Mouse (Mus musculus) embryonic fibroblast, embryonic 13.5 days (primary cell): ENCODE measurements around the gene B230217C12Rik.

ENCODE experiments used
- CTCF ChIP-seq: IDR thresholded peaks from 2 replicates; pipeline ENCODE4 v1.5.1; 2011; ENCODE audit warnings: mild to moderate bottlenecking, control low read depth, low read length, moderate library complexity, borderline replicate concordance; ENCODE audit not compliant: insufficient read depth
- POLR2A ChIP-seq: IDR thresholded peaks from 2 replicates; pipeline ENCODE4 v1.6.1; 2011; ENCODE audit warnings: low read depth, mild to moderate bottlenecking, control low read depth, low read length, moderate library complexity

- TF ChIP-seq CTCF = no peak
- TF ChIP-seq POLR2A = no peak
Measured at GRCm38 (mm10) chr11:97884601-97885185, 44.1 kb downstream of the B230217C12Rik start.
